Comparison of ENCODE assay signal across 8 mouse cellular contexts in genomic region chr15:62106518-62106975, GRCm38 (mm10).
A peak's percentile ranks its signal among the peaks of the same experiment; 100 is the strongest.
DNase-seq lines count a peak whose midpoint lies in the region; ATAC-seq and TF ChIP-seq lines count a peak whose summit lies in the region.

No protein-coding gene starts in this region.

- peaks cover 14% of the 10 kb centered on the region for H3K4me1 ChIP-seq in embryonic facial prominence, embryonic 14.5 days (ENCODE audit: control insufficient read depth, insufficient read depth, low read length)
- H3K4me1 ChIP-seq in heart, embryonic 10.5 days = peaks cover 23% of the 10 kb centered on the region
- H3K4me1 ChIP-seq in kidney, embryonic 15.5 days = peaks cover 24% of the 10 kb centered on the region
- 0 out of 2 replicates have a peak, but pooled peaks cover 4% of the 10 kb centered on the region for H3K4me1 ChIP-seq in midbrain, postnatal 0 days (ENCODE audit: insufficient read depth, low read length)
- peaks cover 13% of the 10 kb centered on the region; the same call in 1 of the 2 replicates for H3K4me1 ChIP-seq in spleen, adult 2 months (ENCODE audit: control insufficient read depth, insufficient read depth, insufficient read length)

- no peak overlapping the region for H3K9ac ChIP-seq in embryonic facial prominence, embryonic 14.5 days (ENCODE audit: low read depth, low read length)
- H3K9ac ChIP-seq in kidney, embryonic 15.5 days = no peak overlapping the region
- H3K9ac ChIP-seq in midbrain, postnatal 0 days (replicated peaks; ENCODE audit: low read length, poor library complexity, severe bottlenecking) = no peak overlapping the region

- 9% methylated on average over 5 of the region's 5 CpGs for whole genome bisulfite sequencing in embryonic facial prominence, embryonic 14.5 days
- WGBS in heart, embryonic 10.5 days = 20% methylated on average over 5 of the region's 5 CpGs
- 15% methylated on average over 5 of the region's 5 CpGs for WGBS in kidney, embryonic 15.5 days
- WGBS in midbrain, postnatal 0 days = 14% methylated on average over 5 of the region's 5 CpGs
- WGBS in spleen, adult 2 months = 36% methylated on average over 5 of the region's 5 CpGs

- H3K27ac ChIP-seq in embryonic facial prominence, embryonic 14.5 days (replicated peaks; ENCODE audit: low read depth, low read length) = no peak overlapping the region; the same call in 1 of the 2 replicates
- peak overlapping the region; percentile 67; the same call in 1 of the 2 replicates for H3K27ac ChIP-seq in heart, embryonic 10.5 days
- H3K27ac ChIP-seq in kidney, embryonic 15.5 days = peak overlapping the region; percentile 58
- no peak overlapping the region for H3K27ac ChIP-seq in midbrain, postnatal 0 days (ENCODE audit: low read depth, low read length)
- no peak overlapping the region for H3K27ac ChIP-seq in spleen, adult 2 months (ENCODE audit: insufficient read depth, low read length)

- H3K4me3 ChIP-seq in embryonic facial prominence, embryonic 14.5 days (ENCODE audit: low read depth, low read length) = no peak overlapping the region
- H3K4me3 ChIP-seq in heart, embryonic 10.5 days = no peak overlapping the region
- no peak overlapping the region for H3K4me3 ChIP-seq in kidney, embryonic 15.5 days (replicated peaks)
- no peak overlapping the region for H3K4me3 ChIP-seq in midbrain, postnatal 0 days (ENCODE audit: low read depth, low read length)
- H3K4me3 ChIP-seq in spleen, adult 2 months (ENCODE audit: extremely low read depth, insufficient read depth, insufficient read length) = no peak overlapping the region

- no peak overlapping the region for H3K4me2 ChIP-seq in embryonic facial prominence, embryonic 14.5 days (ENCODE audit: low read depth, low read length)
- no peak overlapping the region for H3K4me2 ChIP-seq in kidney, embryonic 15.5 days
- no peak overlapping the region for H3K4me2 ChIP-seq in midbrain, postnatal 0 days (ENCODE audit: low read depth, low read length, poor library complexity, severe bottlenecking)

- TF ChIP-seq CTCF in midbrain, postnatal 0 days (IDR thresholded peaks at IDR 0.05) = no peak
- TF ChIP-seq CTCF in spleen, adult 2 months (IDR thresholded peaks at IDR 0.05; ENCODE audit: extremely low read depth, insufficient read depth, insufficient read length, insufficient replicate concordance) = peak; percentile 25; the same call in 1 of the 2 replicates

- H3K27me3 ChIP-seq in embryonic facial prominence, embryonic 14.5 days (replicated peaks; ENCODE audit: control insufficient read depth, insufficient read depth, low read length) = no peaks in the 10 kb centered on the region
- no peaks in the 10 kb centered on the region for H3K27me3 ChIP-seq in heart, embryonic 10.5 days (ENCODE audit: insufficient read depth, poor library complexity, severe bottlenecking)
- no peaks in the 10 kb centered on the region for H3K27me3 ChIP-seq in kidney, embryonic 15.5 days
- H3K27me3 ChIP-seq in midbrain, postnatal 0 days (ENCODE audit: insufficient read depth, low read length) = no peaks in the 10 kb centered on the region
- no peaks in the 10 kb centered on the region for H3K27me3 ChIP-seq in spleen, adult 2 months (ENCODE audit: control insufficient read depth, insufficient read depth, low read length)

- no peak for TF ChIP-seq POLR2A in spleen, adult 2 months (IDR thresholded peaks at IDR 0.05; ENCODE audit: low read depth, low read length)

- H3K9me3 ChIP-seq in embryonic facial prominence, embryonic 14.5 days (ENCODE audit: control insufficient read depth, low read length) = peaks cover 14% of the 10 kb centered on the region; the same call in 1 of the 2 replicates
- H3K9me3 ChIP-seq in heart, embryonic 10.5 days = no peaks in the 10 kb centered on the region
- 0 out of 2 replicates have a peak, but pooled peaks cover 6% of the 10 kb centered on the region for H3K9me3 ChIP-seq in kidney, embryonic 15.5 days (replicated peaks)
- no peaks in the 10 kb centered on the region for H3K9me3 ChIP-seq in midbrain, postnatal 0 days (ENCODE audit: low read length)

- no peaks in the 10 kb centered on the region for H3K36me3 ChIP-seq in embryonic facial prominence, embryonic 14.5 days (ENCODE audit: control insufficient read depth, insufficient read depth, low read length)
- no peaks in the 10 kb centered on the region for H3K36me3 ChIP-seq in heart, embryonic 10.5 days
- peaks cover 5% of the 10 kb centered on the region; the same call in 1 of the 2 replicates for H3K36me3 ChIP-seq in kidney, embryonic 15.5 days
- H3K36me3 ChIP-seq in midbrain, postnatal 0 days (ENCODE audit: insufficient read depth, low read length) = no peaks in the 10 kb centered on the region
- H3K36me3 ChIP-seq in spleen, adult 2 months (ENCODE audit: control insufficient read depth, insufficient read depth, low read length) = no peaks in the 10 kb centered on the region

- peak; percentile 82 for ATAC-seq in embryonic facial prominence, embryonic 14.5 days (ENCODE audit: low read depth)
- ATAC-seq in kidney, embryonic 15.5 days (replicated peaks; ENCODE audit: low FRiP score) = peak; percentile 94
- peak; percentile 61; the same call in 1 of the 2 replicates for ATAC-seq in midbrain, postnatal 0 days (ENCODE audit: low FRiP score)

- peak; percentile 6 to 17 for DNase-seq in thymus, postnatal 36 days
- DNase-seq in thymus, postnatal 25 days = no peak
- DNase-seq in embryonic facial prominence, embryonic 14.5 days (ENCODE audit: low spot score) = peak; percentile 94
- DNase-seq in heart, embryonic 10.5 days (ENCODE audit: low spot score) = peak; percentile 89
- DNase-seq in liver = peak; percentile 80
- peak; percentile 91 for DNase-seq in midbrain, postnatal 0 days (ENCODE audit: low spot score)
- peak; percentile 55 to 69 for DNase-seq in spleen, adult 2 months (ENCODE audit: low read depth in 1 of 2, low spot score in 2 of 2)

Comparison
In these comparisons a context has a peak if more than half of its experiments do, and no peak if none do; other contexts are left out.
1. H3K27ac ChIP-seq: peak in heart, embryonic 10.5 days (single experiment) and kidney, embryonic 15.5 days (single experiment); none in embryonic facial prominence, embryonic 14.5 days (single experiment), midbrain, postnatal 0 days (single experiment) and spleen, adult 2 months (single experiment).
2. Peak in every context shown above with its lines, with median percentiles within 50 percentile points of each other: ATAC-seq.